Mouse (Mus musculus): ENCODE data around the gene Ang2. TPM values are rescaled to one million over a fixed set of nuclear protein-coding genes. Genes with fewer than 3 reads are reported as not detected.
"Not testable (repeated sequence)": the region's sequence is repeated elsewhere in the genome, so short reads cannot be mapped to it uniquely, and the experiment has no call there.

Gene Ang2
- total RNA-seq (2021): not detected
- long read RNA-seq, experiment 1: 0 reads
- long read RNA-seq, experiment 2: 0 reads

GRCm38 (mm10) chr14:51199098-51200023, at the start of gene Ang2:
Ang2 (minus strand) TSS chr14:51199148.
- no peak for DNase-seq

GRCm38 (mm10) chr14:51247736-51248135, 48.8 kb upstream of the Ang2 start:
- intact Hi-C loops (cut with DNase I; ENCODE audit: low total_unique reads): no loop called here
- DNase-seq: no peak

More at GRCm38 (mm10) chr14:51199098-51200023, at the start of gene Ang2:
- intact Hi-C loops (cut with DNase I; ENCODE audit: low total_unique reads): no loop called here

GRCm38 (mm10) chr14:51240899-51241298, 42.0 kb upstream of the Ang2 start:
- intact Hi-C loops (cut with DNase I; ENCODE audit: low total_unique reads): no loop called here
- peak; percentile 7 for DNase-seq

- intact Hi-C loops (cut with DNase I; ENCODE audit: low total_unique reads); DNase-seq: not testable (repeated sequence)
These were observed 38.5 kb upstream of the Ang2 start for GRCm38 (mm10) chr14:51237488-51237887.

DNA sequence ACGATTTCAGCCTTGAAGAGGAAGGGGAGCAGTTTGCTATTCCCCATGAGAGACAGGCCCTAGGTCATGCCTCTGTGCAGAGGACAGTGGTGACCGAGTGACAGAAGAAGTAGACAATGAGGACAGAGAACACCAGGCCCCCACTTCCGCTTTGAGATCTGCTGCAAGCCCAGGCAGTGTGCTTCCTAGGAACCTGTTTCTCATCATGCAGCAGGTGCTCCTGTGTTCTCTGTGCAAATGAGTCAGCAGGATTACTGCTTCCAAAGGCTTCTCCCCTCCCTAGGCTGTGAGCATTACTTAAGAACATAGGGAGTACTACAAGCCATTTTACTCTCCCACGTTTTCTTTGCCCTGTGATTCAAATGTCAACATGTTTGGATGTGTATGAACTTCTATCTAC, 30.7 kb upstream of the Ang2 start:
- intact Hi-C loops (cut with DNase I; ENCODE audit: low total_unique reads); DNase-seq: not testable (repeated sequence)

DNA sequence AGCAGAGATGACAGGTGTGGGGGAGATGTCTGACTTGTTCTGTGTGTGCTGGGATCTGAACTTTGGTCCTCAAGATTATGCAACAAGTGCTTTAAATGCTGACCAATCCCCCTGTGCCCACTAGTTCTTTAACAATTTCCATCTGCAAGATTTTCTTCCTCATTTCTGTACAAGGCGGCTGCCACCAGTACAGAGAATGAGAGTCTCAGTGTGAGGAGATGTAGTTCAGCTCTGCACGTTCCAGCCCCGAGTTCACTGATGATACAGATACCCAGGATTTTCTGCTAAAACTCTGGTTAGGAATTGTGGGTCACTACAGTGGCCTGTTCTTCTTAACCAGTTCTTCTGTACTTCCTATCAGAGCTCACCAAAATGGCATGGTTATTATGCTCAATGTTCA, 21.1 kb upstream of the Ang2 start:
- DNase-seq; intact Hi-C loops (cut with DNase I; ENCODE audit: low total_unique reads): not testable (repeated sequence)

GRCm38 (mm10) chr14:51203115-51203514, 4.2 kb upstream of the Ang2 start, which contains the start of gene Ear14:
Ear14 (plus strand) TSS chr14:51203391.
- DNase-seq: no peak
- intact Hi-C loops (cut with DNase I; ENCODE audit: low total_unique reads): no loop called here

- intact Hi-C loops (cut with DNase I; ENCODE audit: low total_unique reads): no loop called here
- DNase-seq: no peak
These were observed 1.5 kb upstream of the Ang2 start for GRCm38 (mm10) chr14:51200466-51200865.

DNA sequence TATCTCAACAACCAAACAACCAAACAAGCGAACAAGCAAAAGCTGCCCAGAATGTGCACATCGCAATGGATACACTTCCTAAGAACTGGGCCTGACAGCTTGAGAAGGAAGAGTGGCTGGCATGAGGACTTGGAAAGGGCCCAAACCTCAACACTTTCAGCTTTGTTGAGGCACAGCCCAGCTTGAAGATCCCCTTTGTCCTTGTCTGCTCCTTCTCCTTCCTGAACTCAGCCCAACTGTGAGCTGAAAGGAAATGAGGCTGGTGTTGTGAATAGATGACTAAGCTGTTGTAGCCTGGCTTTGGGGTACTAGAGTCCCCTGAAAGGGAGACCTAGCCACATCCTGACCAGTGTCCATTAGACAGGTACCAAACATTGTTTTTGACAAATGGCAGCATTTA, 1.1 kb upstream of the Ang2 start:
- no peak for DNase-seq
- intact Hi-C loops (cut with DNase I; ENCODE audit: low total_unique reads): no loop called here

DNA sequence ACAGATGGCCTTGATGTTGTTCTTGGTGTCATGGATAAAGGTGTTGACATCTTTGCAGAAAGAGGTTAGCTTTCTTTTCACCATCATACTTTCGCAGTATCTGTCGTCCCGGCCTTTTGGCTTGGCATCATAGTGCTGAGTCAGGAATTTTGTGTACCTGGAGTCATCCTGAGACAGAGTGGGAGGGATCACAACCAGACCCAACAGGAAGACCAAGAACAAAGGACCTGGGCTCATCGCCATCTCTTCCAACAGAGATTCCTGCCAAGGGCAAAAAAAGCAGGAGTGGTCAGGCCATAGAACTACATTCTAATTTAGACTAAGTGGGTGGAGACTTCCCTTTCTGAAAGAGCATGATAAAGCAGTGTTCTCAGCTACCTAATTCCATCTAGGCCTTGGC, 3.3 kb downstream of the Ang2 start:
- intact Hi-C loops (cut with DNase I; ENCODE audit: low total_unique reads): no loop called here
- no peak for DNase-seq

- DNase-seq; intact Hi-C loops (cut with DNase I; ENCODE audit: low total_unique reads): not testable (repeated sequence)
These were observed 17.9 kb downstream of the Ang2 start for GRCm38 (mm10) chr14:51181051-51181450.

GRCm38 (mm10) chr14:51173843-51174242, 25.1 kb downstream of the Ang2 start:
- intact Hi-C loops (cut with DNase I; ENCODE audit: low total_unique reads): loop anchor here (10.0 kb wide), 1 partner anchor 91 kb away; no protein-coding TSS in a partner anchor
- no peak for DNase-seq

- intact Hi-C loops (cut with DNase I; ENCODE audit: low total_unique reads): loop anchor here (10.0 kb wide), 1 partner anchor 92 kb away; no protein-coding TSS in a partner anchor
- DNase-seq: not testable (repeated sequence)
These were observed 26.0 kb downstream of the Ang2 start for GRCm38 (mm10) chr14:51172947-51173346.

DNA sequence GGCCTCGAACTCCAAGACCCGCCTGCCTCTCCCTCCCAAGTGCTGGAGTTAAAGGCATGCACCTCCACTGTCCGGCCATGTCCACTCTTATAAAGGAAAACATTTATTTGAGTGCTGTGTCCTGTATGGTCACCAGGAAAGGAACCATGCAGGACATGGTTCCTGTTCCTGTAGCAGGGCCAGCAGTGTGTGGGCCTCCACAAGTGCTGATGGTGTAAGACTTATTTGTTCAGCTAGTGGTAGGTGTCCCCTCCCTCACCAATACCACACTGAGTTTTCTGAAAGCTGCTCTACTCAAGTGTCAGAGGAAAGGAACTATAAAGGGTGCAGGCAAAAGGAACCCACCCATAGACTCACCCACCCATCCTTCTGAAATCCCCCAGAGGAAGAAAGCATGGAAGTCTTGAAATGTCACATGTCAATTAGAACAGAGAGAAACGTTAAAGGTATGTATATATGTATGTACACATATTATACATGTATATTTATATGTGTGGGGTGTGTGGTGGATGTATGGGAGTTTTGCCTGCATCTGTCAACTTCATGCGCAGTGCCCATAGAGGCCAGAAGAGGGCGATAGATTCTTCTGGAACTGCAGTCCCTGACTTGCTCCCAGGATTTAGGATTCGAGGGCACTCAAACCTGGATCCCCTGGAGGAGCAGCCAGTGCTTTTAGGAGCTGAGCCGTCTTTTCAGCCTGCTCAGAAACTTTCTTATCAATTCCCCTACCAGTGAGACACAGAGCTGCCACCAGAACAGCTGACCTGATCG, 26.7 kb downstream of the Ang2 start:
- intact Hi-C loops (cut with DNase I; ENCODE audit: low total_unique reads): loop anchor here (10.0 kb wide), 1 partner anchor 93 kb away; no protein-coding TSS in a partner anchor
- DNase-seq: not testable (repeated sequence)

GRCm38 (mm10) chr14:51166068-51166467, 32.9 kb downstream of the Ang2 start:
- no peak for DNase-seq
- intact Hi-C loops (cut with DNase I; ENCODE audit: low total_unique reads): no loop called here

DNA sequence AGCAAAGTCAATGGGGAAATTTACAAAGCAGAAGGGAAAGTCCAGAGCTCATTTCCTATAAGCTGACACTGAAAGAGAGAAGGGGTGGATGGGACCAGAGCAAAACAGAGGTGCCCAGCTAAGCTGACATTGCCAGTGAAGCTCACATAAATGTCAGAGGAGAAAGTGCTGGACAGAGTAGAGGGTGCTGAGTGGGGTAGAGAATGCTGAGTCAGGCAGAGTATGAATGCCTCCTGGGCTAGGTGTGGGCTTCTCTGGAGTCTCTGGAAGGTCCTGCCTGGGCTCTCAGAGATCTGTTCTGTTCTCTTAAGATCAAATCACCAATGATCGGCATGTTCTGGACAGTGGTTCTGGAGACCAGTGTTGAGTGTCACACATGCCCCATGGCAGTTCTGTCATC, 33.5 kb downstream of the Ang2 start:
- DNase-seq: no peak
- intact Hi-C loops (cut with DNase I; ENCODE audit: low total_unique reads): no loop called here

GRCm38 (mm10) chr14:51163323-51163722, 35.6 kb downstream of the Ang2 start:
- intact Hi-C loops (cut with DNase I; ENCODE audit: low total_unique reads); DNase-seq: not testable (repeated sequence)

DNA sequence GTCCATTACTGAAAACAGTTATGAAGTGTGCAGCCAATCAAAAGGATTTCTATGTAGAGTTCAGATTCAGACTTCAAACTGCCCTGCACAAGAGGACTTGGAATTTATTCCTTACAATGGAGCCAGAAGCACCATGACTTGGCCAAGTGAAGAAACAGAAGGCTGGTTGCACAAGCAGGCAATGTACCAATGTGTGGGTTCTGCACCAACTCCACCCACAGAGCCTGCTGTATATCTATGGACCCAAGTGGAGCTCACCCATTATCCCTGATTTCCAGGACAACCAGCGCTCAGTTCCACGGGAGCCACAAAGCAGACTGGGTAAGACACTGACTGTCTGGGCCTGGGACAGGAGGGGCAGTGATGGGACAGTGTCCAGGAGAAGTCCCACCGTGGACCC, 37.0 kb downstream of the Ang2 start, which contains the start of gene Rnase2b:
TSS of gene Rnase2b (plus strand) at position 285 of the 400 bp plus-strand sequence.
- intact Hi-C loops (cut with DNase I; ENCODE audit: low total_unique reads): not testable (repeated sequence)

DNA sequence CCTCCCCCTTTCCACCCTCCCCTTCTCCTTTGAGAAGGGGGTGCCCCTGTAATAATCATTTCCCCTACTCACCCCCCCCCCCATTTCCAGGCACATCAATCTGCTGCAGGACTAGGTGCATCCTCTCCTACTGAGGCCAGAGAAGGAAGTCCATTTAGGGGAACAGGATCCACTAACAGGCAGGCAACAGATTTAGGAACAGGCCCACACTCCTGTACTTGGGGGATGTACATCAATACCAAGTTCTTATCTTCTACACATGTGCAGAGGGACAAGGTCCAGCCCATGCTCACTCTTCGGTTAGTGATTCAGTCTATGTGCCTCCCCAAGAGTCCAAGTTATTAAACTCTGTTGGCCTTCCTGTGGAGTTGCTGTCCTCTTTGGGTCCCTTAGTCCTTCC, 41.9 kb downstream of the Ang2 start:
- intact Hi-C loops (cut with DNase I; ENCODE audit: low total_unique reads): no loop called here
- no peak for DNase-seq

More for the DNA sequence above, 37.0 kb downstream of the Ang2 start, which contains the start of gene Rnase2b:
- DNase-seq: not testable (repeated sequence)

DNA sequence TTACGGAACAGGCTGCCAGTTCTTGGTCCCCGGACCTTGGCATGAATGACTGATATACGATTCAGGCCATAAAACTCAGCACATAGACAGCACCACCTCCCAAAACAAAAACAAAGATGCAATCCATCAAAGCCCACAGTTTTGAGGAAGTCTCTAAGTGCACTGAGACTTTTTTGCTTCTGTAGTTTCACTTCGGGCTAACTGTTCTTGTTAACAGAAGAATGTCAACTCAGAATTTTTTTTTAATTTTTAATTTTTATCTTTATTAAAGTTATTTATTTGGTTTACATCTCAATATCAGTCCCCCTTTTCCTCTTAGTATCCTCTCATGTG, 42.2 kb downstream of the Ang2 start:
- intact Hi-C loops (cut with DNase I; ENCODE audit: low total_unique reads): no loop called here
- DNase-seq: no peak
